Mouse (Mus musculus): ENCODE measurements around the gene Uqcrh.

Uqcrh gene

GRCm38 (mm10) chr4:116057559-116057958 is 17.3 kb downstream of the Uqcrh start:
- DNase-seq (ENCODE audit: low spot score in 2 of 2) = no peak

- peak; percentile 92 to 93 for DNase-seq (ENCODE audit: low spot score in 2 of 2)
Observed at GRCm38 (mm10) chr4:116053399-116053961, 21.4 kb downstream of the Uqcrh start, which contains the start of gene Nsun4. TSS of gene Nsun4 (minus strand) at chr4:116053876.

DNA sequence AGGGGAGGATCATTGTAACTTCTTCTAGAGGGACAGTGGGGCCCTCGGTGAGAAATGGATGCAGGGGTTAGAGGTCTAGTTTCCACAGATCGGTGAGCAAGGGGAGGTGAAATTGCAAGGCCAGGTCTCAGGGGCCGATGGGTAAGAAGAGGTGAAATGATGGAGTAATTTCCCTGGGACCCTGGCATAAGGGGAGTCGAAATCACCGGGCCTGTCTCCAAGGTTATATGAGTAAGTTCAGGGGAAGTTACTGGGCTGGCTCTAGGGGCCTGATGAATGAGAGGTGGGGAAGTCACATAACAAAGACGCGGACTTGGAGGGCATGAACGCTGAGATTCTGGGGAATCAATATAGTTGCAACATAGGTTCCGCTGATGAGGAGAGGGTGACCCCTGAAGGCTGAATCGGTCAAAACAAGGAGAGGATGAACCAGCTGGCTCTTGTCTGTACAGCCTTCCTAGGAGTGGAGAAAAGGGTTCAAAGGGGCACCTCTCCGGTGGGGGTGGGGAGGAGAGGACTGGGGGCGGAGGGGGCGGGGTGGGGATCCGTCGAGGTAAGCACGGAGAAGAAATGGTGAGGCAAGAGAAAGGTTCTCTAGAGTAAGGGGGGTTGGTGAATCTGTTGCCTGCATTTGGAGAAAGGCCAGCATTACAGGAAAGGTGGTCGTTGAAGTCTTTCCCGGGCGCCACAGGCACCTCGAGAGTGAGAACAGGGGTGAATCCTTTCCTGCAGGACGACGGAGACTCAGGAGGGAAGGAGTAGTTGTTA is 22.2 kb downstream of the Uqcrh start:
- peak in 1 of 2 experiments; percentile 35 for DNase-seq (ENCODE audit: low spot score in 2 of 2)

DNA sequence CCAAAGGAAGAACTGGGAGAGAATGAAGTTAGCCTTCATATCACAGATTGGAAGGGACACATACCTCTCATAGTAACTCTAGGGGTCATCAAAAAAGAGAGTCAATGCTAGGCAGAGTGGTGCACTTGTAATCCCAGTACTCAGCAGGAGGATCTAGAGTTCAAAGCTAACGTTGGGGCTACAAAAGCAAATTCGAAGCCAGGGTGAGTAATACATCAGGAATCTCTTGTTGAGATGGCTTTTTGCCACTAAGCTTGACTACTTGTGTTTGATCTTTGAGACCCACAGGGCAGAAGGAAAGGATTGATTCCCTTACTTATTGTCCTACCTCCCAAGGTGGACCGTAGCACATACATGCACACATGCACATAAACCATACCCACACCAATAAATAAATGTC is 25.7 kb downstream of the Uqcrh start:
- no peak for DNase-seq (ENCODE audit: low spot score in 2 of 2)

GRCm38 (mm10) chr4:116048130-116048920 is 26.5 kb downstream of the Uqcrh start:
- no peak for DNase-seq (ENCODE audit: low spot score in 2 of 2)

DNA sequence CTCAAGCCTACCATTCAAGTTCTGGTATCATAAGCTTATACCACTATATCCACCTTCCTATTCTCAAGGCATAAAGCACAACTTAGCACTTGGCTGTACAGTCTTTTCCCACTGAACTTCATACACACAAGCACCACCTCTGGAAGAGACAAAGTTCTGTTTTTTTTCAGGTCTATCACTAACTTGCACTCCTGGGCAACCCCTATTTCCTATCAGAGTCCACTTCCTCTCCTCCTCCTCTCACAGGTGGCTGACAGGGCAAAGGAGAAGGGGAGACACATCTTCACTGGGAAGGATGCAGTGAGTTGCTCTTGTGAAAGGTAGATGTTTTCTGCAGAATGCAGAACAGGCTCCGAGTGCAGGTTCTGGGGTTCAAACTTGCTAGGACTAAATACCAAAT is 27.2 kb downstream of the Uqcrh start:
- DNase-seq (ENCODE audit: low spot score in 2 of 2) = no peak

- no peak for DNase-seq (ENCODE audit: low spot score in 2 of 2)
Observed at GRCm38 (mm10) chr4:116046604-116047003, 28.3 kb downstream of the Uqcrh start.

GRCm38 (mm10) chr4:116042186-116042585 is 32.7 kb downstream of the Uqcrh start:
- DNase-seq (ENCODE audit: low spot score in 2 of 2) = no peak

GRCm38 (mm10) chr4:116040466-116040865 is 34.4 kb downstream of the Uqcrh start:
- no peak for DNase-seq (ENCODE audit: low spot score in 2 of 2)

GRCm38 (mm10) chr4:116033374-116033773 is 41.5 kb downstream of the Uqcrh start:
- DNase-seq (ENCODE audit: low spot score in 2 of 2) = peak; percentile 54 to 55

- DNase-seq (ENCODE audit: low spot score in 2 of 2) = no peak
Observed at GRCm38 (mm10) chr4:116032906-116033305, 42.0 kb downstream of the Uqcrh start.

DNA sequence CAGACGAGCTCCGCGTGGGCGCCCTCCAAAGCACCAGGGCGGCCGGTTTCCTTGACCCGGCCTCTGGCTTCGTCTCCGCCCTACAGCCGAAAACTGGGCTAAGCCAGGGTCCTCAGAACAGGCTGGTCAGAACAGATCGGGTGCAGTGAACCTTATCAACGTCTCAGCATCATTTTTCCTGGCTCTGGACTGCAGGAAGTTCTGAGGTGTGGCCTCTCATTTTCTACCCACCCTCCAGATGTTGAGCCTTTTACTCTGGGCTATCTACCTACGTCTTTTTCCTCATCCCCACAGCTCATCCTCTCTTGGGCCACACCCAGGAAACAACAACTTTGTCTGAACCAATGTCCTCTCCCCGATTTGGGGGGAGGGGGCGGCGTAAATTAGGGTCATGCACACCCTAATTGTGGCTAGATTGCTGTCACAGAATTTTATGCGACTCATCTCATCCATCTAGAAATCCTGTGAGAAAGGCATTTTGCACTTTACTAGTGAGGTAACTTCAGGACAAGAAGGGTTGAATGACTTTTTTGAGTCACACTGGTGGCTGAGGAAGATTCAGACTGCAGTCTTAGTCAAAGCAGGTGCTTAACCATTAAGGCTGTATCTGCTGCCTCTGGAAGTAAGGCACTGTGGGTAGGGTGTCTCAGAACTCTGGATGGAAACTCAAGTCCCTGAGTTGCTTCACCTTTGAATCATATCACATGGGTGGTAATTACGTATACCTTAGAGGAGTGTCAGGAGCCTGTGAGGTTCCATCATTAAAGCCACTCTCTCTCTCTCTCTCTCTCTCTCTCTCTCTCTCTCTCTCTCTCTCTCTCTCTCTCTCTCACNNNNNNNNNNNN is 56.7 kb downstream of the Uqcrh start, which contains the start of gene Faah:
Gene Faah (minus strand): TSS at position 25 of the 845 bp plus-strand sequence.
- no peak for DNase-seq (ENCODE audit: low spot score in 2 of 2)

- peak; percentile 86 to 88 for DNase-seq (ENCODE audit: low spot score in 2 of 2)
Observed at GRCm38 (mm10) chr4:116017300-116017901, 57.5 kb downstream of the Uqcrh start.
